Mouse (Mus musculus): ENCODE results near the gene Ubr3.

DNA sequence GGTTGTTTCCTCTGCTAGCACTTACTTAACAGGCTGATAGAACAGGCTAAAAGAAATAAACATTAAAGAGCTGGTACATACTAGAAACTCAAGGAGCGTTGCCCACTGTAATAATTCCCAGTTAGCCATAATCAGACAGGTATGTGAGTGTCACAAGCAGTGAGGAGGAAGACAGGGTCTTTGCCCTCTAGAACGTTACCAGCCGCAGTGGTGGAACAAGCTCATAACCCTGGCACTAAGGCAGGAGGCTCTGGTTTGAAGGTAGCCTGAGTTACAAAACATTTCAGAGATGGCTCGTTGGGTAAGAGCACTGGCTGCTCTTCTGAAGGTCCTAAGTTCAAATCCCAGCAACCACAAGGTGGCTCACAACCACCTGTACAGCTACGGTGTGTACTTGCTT lies 3.2 kb upstream of the Ubr3 start:
- TF ChIP-seq CTCF (conservative IDR thresholded peaks at IDR 0.05; ENCODE audit: low read length): no peak
- TF ChIP-seq NANOG (IDR thresholded peaks at IDR 0.05; ENCODE audit: borderline replicate concordance, low read length): no peak
- TF ChIP-seq POU5F1 (IDR thresholded peaks at IDR 0.05; ENCODE audit: borderline replicate concordance, low read length): no peak
